Mouse (Mus musculus) adrenal gland, adult 8-10 months (tissue): Measurements from ENCODE around the gene Icmt. TPM values are rescaled to one million over a fixed set of nuclear protein-coding genes. Genes with fewer than 3 reads are reported as not detected.

Source experiments
- DNase-seq: peaks from one replicate; pipeline ENCODE4 v3.0.0; 2022
- total RNA-seq, 4 experiments: library from RNA; stranded (reverse); gene quantifications; 2 replicates each; pipeline ENCODE4 v1.2.4; 2022

Gene Icmt
- total RNA-seq, 4 experiments from 2014 or later, result 54.1 to 66.7 (median 59.6) TPM

- DNase-seq, result no peak
Measured at GRCm38 (mm10) chr4:152276389-152277347, 20.4 kb upstream of the Icmt start.

- no peak for DNase-seq
Measured at GRCm38 (mm10) chr4:152277916-152278315, 19.1 kb upstream of the Icmt start.

- no peak for DNase-seq
Measured at GRCm38 (mm10) chr4:152278986-152279385, 18.0 kb upstream of the Icmt start.

- DNase-seq, result no peak
Measured at GRCm38 (mm10) chr4:152281601-152282000, 15.4 kb upstream of the Icmt start.

GRCm38 (mm10) chr4:152282721-152283120, 14.3 kb upstream of the Icmt start:
- DNase-seq, result no peak

- DNase-seq, result peak; percentile 63
Measured at GRCm38 (mm10) chr4:152283186-152283950, 13.7 kb upstream of the Icmt start.

- DNase-seq, result no peak
Measured at GRCm38 (mm10) chr4:152285505-152285904, 11.5 kb upstream of the Icmt start.

- no peak for DNase-seq
Measured at GRCm38 (mm10) chr4:152286183-152286582, 10.8 kb upstream of the Icmt start.

- DNase-seq, result no peak
Measured at GRCm38 (mm10) chr4:152286887-152287286, 10.1 kb upstream of the Icmt start.

GRCm38 (mm10) chr4:152287317-152288120, 9.5 kb upstream of the Icmt start:
- no peak for DNase-seq

- DNase-seq, result no peak
Measured at GRCm38 (mm10) chr4:152288398-152288945, 8.6 kb upstream of the Icmt start.

GRCm38 (mm10) chr4:152290385-152290784, 6.6 kb upstream of the Icmt start:
- DNase-seq, result no peak

- DNase-seq, result no peak
Measured at GRCm38 (mm10) chr4:152290991-152291390, 6.0 kb upstream of the Icmt start.

GRCm38 (mm10) chr4:152291562-152291961, 5.5 kb upstream of the Icmt start, which contains the start of gene Hes3:
Hes3 (minus strand) TSS chr4:152291662.
- no peak for DNase-seq

- no peak for DNase-seq
Measured at GRCm38 (mm10) chr4:152292102-152292765, 4.8 kb upstream of the Icmt start.

- no peak for DNase-seq
Measured at GRCm38 (mm10) chr4:152294188-152294929, 2.7 kb upstream of the Icmt start.

- no peak for DNase-seq
Measured at GRCm38 (mm10) chr4:152295916-152296315, 1.1 kb upstream of the Icmt start.

GRCm38 (mm10) chr4:152296371-152296770, 656 bp upstream of the Icmt start:
- no peak for DNase-seq

GRCm38 (mm10) chr4:152298836-152299235, 1.8 kb downstream of the Icmt start:
- no peak for DNase-seq

- DNase-seq, result no peak
Measured at GRCm38 (mm10) chr4:152300375-152300774, 3.3 kb downstream of the Icmt start.

- no peak for DNase-seq
Measured at GRCm38 (mm10) chr4:152302012-152302411, 5.0 kb downstream of the Icmt start.
